Mouse (Mus musculus) adrenal gland, adult 18-20 months (tissue): ENCODE data around the gene H2-Eb2. TPM values are rescaled to one million over a fixed set of nuclear protein-coding genes. Genes with fewer than 3 reads are reported as not detected.

Experiments
- DNase-seq, 2 experiments: peaks; one replicate each; pipeline ENCODE4 v3.0.0; 2021 to 2022; ENCODE audit warnings: low spot score in 2 of 2
- total RNA-seq, 2 experiments: library from RNA; stranded (reverse); gene quantifications; 1 replicate in 1 of 2; 2 replicates in 1 of 2; pipeline ENCODE4 v1.2.3; 2021

The H2-Eb2 gene
- total RNA-seq, 2 experiments from 2014 or later, result not detected

- peak; percentile 76 to 77 for DNase-seq
Observed at GRCm38 (mm10) chr17:34349429-34349828, 24.0 kb downstream of the H2-Eb2 start.

GRCm38 (mm10) chr17:34354539-34354938, 29.1 kb downstream of the H2-Eb2 start, which contains the start of gene Btnl2:
Btnl2 (plus strand) TSS chr17:34354822.
- no peak for DNase-seq

DNA sequence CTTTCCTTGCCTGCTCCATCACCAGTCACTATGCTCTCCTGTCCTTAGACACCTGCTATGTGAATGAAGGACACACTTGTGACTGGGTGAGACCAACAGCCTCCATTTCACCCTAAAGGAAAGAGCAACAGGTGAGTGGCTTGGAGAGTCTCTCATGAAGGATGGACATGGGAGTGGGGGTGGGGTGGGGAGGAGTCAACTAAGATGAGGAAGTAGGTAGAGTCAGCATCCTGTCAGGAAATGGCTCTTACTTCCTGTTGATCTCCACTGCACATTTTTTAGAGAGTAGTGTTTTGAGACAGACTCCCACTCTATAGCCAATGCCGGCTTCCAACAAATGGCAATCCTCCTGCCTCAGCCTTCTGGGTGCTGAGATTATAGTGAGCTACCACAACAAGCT, 29.5 kb downstream of the H2-Eb2 start:
- DNase-seq, result no peak

GRCm38 (mm10) chr17:34362954-34363546, 37.6 kb downstream of the H2-Eb2 start:
- no peak for DNase-seq

GRCm38 (mm10) chr17:34363676-34364310, 38.3 kb downstream of the H2-Eb2 start:
- no peak for DNase-seq

DNA sequence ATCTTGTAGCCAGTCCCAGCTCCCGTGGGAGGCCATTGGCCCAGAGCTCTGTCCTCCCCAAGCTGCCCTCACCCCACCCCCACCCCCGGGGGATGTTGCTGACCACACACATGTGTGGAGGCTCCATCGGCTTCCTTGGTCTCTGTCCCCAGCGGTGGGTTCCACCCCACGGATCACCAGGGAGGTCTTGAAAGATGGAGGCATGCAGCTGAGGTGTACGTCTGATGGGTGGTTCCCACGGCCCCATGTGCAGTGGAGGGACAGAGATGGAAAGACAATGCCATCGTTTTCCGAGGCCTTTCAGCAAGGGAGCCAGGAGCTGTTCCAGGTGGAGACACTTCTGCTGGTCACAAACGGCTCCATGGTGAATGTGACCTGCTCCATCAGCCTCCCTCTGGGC, 39.6 kb downstream of the H2-Eb2 start:
- DNase-seq, result no peak

- no peak for DNase-seq
Observed at GRCm38 (mm10) chr17:34370563-34370962, 45.1 kb downstream of the H2-Eb2 start.

- no peak for DNase-seq
Observed at GRCm38 (mm10) chr17:34373055-34373709, 47.7 kb downstream of the H2-Eb2 start.

GRCm38 (mm10) chr17:34376847-34377246, 51.4 kb downstream of the H2-Eb2 start, which contains the start of gene Btnl1:
Btnl1 (plus strand) TSS chr17:34377132.
- DNase-seq, result no peak

GRCm38 (mm10) chr17:34377450-34378209, 52.2 kb downstream of the H2-Eb2 start:
- DNase-seq, result no peak

DNA sequence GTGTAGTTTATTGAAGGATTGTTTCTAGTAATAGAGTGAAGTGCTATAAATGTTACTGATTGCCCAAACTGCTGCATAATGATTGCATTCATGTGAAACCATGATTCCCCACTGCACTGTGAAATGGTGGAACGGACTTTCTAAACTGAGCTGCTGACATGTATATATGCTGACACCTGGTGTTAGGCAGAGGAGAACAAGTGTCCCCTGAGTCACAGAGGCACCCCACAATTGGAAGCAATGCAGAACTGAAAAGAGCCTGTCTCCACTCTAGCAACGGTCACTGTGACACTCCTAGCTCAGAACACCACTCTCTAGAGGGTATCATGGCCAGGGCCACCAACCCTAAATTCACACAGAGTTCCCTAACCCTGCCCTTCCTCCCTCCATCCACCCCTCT, 53.3 kb downstream of the H2-Eb2 start:
- DNase-seq, result no peak

- no peak for DNase-seq
Observed at GRCm38 (mm10) chr17:34379451-34379850, 54.0 kb downstream of the H2-Eb2 start.

DNA sequence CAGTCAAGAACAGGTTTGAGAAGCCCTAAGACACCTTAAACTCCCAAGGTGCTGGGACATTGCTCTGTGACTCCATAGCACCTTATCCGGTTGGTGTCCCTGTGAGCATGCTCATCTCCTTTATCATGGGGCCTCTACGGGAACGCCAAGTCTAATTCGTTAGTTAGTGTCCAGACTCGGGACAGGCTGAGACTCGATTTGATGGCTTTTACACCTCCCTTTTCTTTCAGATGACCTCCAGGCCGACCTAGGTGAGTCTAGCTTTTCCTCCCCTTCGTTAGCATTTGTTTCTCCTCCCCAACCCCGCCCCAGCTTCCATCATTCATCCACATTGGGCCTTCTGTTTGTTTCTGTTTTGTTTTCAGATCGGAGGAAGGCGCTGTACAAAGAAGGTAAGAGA, 56.4 kb downstream of the H2-Eb2 start:
- no peak for DNase-seq

- DNase-seq, result no peak
Observed at GRCm38 (mm10) chr17:34383212-34383611, 57.7 kb downstream of the H2-Eb2 start.

DNA sequence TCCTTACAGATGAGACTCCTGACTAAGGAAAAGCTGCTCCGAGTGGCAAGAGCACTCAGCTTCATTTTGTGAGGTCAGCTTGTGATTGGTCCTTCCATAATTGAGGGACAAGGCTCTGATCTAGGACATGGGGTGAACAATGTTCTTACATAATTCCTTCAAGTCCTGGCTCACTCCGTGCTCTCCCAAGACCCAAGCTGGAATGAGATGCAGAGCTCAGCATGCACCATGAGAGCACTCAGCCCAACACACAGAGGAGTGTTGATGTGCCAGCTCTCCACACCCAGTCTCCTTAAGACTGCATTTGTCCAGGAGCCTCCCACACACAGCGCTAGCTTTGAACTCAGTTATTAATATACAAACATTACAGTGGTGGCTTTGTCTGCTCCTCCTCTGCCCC, 59.2 kb downstream of the H2-Eb2 start:
- DNase-seq, result no peak

- no peak for DNase-seq
Observed at GRCm38 (mm10) chr17:34386656-34387055, 61.2 kb downstream of the H2-Eb2 start.

- peak; percentile 38 to 44 for DNase-seq
Observed at GRCm38 (mm10) chr17:34388513-34388912, 63.0 kb downstream of the H2-Eb2 start.
